Mouse (Mus musculus) heart, postnatal 0 days (tissue): ENCODE measurements around the gene Tmem109.

Source experiments
- CTCF ChIP-seq: IDR thresholded peaks from 2 replicates; pipeline ENCODE4 v1.5.1; 2016; ENCODE audit warnings: antibody characterized with exemption, control low read depth, low read depth
- EP300 ChIP-seq: IDR thresholded peaks from 2 replicates; pipeline ENCODE4 v1.6.1; 2016; ENCODE audit warnings: antibody characterized with exemption, low read depth

GRCm38 (mm10) chr19:10847311-10848087 is 34.3 kb downstream of the Tmem109 start:
- no peak for TF ChIP-seq CTCF
- no peak for TF ChIP-seq EP300
